Mouse (Mus musculus) hindbrain, embryonic 11.5 days (tissue): Measurements from ENCODE around the gene Rgs17. TPM values are rescaled to one million over a fixed set of nuclear protein-coding genes. Genes with fewer than 3 reads are reported as not detected.

Experiments used
- ATAC-seq: fragments of 200-750 bp; cut with Nextera tagmentation; 2 replicates; pipeline ENCODE4 v1.8.0; 2017; ENCODE audit warnings: mild to moderate bottlenecking, moderate TSS enrichment, moderate library complexity; ENCODE audit not compliant: low FRiP score
- DNase-seq: peaks from one replicate; pipeline ENCODE4 v3.0.0-alpha.2; 2015; ENCODE audit warnings: low spot score
- H3K27ac ChIP-seq: fragments of 300-500 bp; sonication (generic); 2 replicates; pipeline ENCODE4 v1.5.1; 2014; ENCODE audit warnings: mild to moderate bottlenecking, low read depth, low read length
- H3K27me3 ChIP-seq: fragments of 300-500 bp; sonication (generic); 2 replicates; pipeline ENCODE4 v1.6.1; 2014; ENCODE audit warnings: mild to moderate bottlenecking, low read length, moderate library complexity, mixed read lengths; ENCODE audit not compliant: control insufficient read depth, insufficient read depth
- H3K36me3 ChIP-seq: fragments of 300-500 bp; sonication (generic); 2 replicates; pipeline ENCODE4 v1.6.1; 2014; ENCODE audit warnings: mild to moderate bottlenecking, low read length, moderate library complexity, mixed read lengths; ENCODE audit not compliant: control insufficient read depth, insufficient read depth
- H3K4me1 ChIP-seq: fragments of 300-500 bp; sonication (generic); replicated peaks from 2 replicates; pipeline ENCODE4 v1.6.1; 2014; ENCODE audit warnings: low read length, mixed read lengths; ENCODE audit not compliant: control insufficient read depth, insufficient read depth
- H3K4me2 ChIP-seq: fragments of 300-500 bp; sonication (generic); replicated peaks from 2 replicates; pipeline ENCODE4 v1.6.1; 2014; ENCODE audit warnings: mild to moderate bottlenecking, low read depth, low read length
- H3K4me3 ChIP-seq: fragments of 300-500 bp; sonication (generic); 2 replicates; pipeline ENCODE4 v1.5.1; 2014; ENCODE audit warnings: low read depth, low read length
- H3K9ac ChIP-seq: fragments of 300-500 bp; sonication (generic); 2 replicates; pipeline ENCODE4 v1.6.1; 2014; ENCODE audit warnings: low read depth, low read length
- H3K9me3 ChIP-seq: fragments of 300-500 bp; sonication (generic); 2 replicates; pipeline ENCODE4 v1.6.1; 2016; ENCODE audit warnings: low read length; ENCODE audit not compliant: control insufficient read depth
- WGBS: fragments of 180-500 bp; shearing (Covaris S2); extraction: QIAGEN DNeasy Blood & Tissue Kit; methylation state at CpG from one replicate; pipeline ENCODE4 v1.1.7; 2014; 5-methylcytosine and 5-hydroxymethylcytosine counted together
- polyA plus RNA-seq: library from polyadenylated mRNA; unstranded; fragments of >200 nt; fragmentation: Nextera tagmentation; extraction: Ambion mirVana; gene quantifications from 2 replicates; pipeline ENCODE4 v1.2.1, GENCODE M21; 2014

The Rgs17 gene
- polyA plus RNA-seq, 1 experiment from 2014 or later = 2.9 TPM

GRCm38 (mm10) chr10:5853290-5853868 is 68.8 kb downstream of the Rgs17 start:
- no peak for DNase-seq
- Histone ChIP-seq H3K27me3 (no peaks in the 10 kb centered on the region), H3K4me3 (no peak overlapping the region), H3K36me3 (no peaks in the 10 kb centered on the region), H3K27ac (no peak overlapping the region), H3K4me1 (no peaks in the 10 kb centered on the region), H3K9ac (no peak overlapping the region), H3K4me2 (no peak overlapping the region), H3K9me3 (no peaks in the 10 kb centered on the region)
- WGBS = 93% methylated on average over 8 of the region's 8 CpGs
- ATAC-seq = no peak

- H3K36me3 ChIP-seq = no peaks in the 10 kb centered on the region
- ATAC-seq (no peak), DNase-seq (peak; percentile 28)
- H3K4me2 ChIP-seq = no peak overlapping the region
- no peak overlapping the region for H3K4me3 ChIP-seq
- H3K9me3 ChIP-seq = no peaks in the 10 kb centered on the region
- H3K27me3 ChIP-seq = no peaks in the 10 kb centered on the region
- WGBS = 34% methylated on average over 2 of the region's 2 CpGs
- H3K27ac ChIP-seq = no peak overlapping the region
- H3K4me1 ChIP-seq = no peaks in the 10 kb centered on the region
- no peak overlapping the region for H3K9ac ChIP-seq
These were observed 75.3 kb downstream of the Rgs17 start for GRCm38 (mm10) chr10:5846939-5847338.

GRCm38 (mm10) chr10:5841369-5841768 is 80.8 kb downstream of the Rgs17 start:
- no peak overlapping the region for H3K27ac ChIP-seq
- no peak overlapping the region for H3K9ac ChIP-seq
- WGBS = 88% methylated on average over 4 of the region's 4 CpGs
- no peak overlapping the region for H3K4me3 ChIP-seq
- H3K9me3 ChIP-seq = no peaks in the 10 kb centered on the region
- H3K4me2 ChIP-seq = no peak overlapping the region
- no peaks in the 10 kb centered on the region for H3K4me1 ChIP-seq
- no peaks in the 10 kb centered on the region for H3K27me3 ChIP-seq
- ATAC-seq = no peak
- DNase-seq = peak; percentile 68
- H3K36me3 ChIP-seq = no peaks in the 10 kb centered on the region

DNA sequence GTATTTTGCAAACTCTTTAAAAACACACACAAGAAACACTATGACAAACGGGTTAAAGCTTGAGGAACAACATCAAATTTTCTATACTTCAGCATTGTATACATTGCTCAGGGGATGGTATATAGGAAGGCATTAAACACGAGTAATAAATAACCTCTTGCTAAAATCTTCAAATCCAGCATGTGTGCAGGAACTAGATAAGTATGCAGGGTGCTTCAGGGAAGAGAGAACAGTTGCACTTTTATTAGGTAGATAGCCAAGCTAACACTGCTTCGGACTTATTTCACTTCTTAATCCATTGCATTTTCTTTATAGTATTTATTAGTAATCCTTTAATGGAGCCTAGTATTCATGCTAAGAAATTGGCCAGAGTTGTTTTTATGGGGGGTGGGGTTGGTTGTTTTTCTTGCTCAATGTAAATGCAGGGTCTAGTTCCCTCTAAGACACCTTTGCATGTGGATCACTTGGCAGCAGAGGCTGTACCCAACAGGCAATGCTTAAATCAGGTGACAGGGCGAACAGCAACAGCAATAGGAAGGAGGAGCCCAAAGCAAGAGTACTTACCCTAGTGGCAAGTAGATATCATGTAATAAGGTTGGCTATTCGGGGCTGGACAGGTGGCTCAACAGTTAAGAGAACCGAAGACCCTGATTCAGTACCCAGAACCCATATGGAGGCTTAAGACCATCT is 95.7 kb downstream of the Rgs17 start:
- Histone ChIP-seq H3K4me3 (no peak overlapping the region), H3K9me3 (no peaks in the 10 kb centered on the region), H3K4me2 (no peak overlapping the region), H3K36me3 (no peaks in the 10 kb centered on the region), H3K27me3 (no peaks in the 10 kb centered on the region), H3K9ac (no peak overlapping the region), H3K4me1 (no peaks in the 10 kb centered on the region), H3K27ac (no peak overlapping the region)
- no peak for ATAC-seq
- WGBS = 76% methylated on average over 6 of the region's 6 CpGs
- no peak for DNase-seq

- no peaks in the 10 kb centered on the region for H3K4me1 ChIP-seq
- no peak overlapping the region for H3K9ac ChIP-seq
- no peaks in the 10 kb centered on the region for H3K9me3 ChIP-seq
- ATAC-seq (no peak), DNase-seq (peak; percentile 64)
- H3K36me3 ChIP-seq = no peaks in the 10 kb centered on the region
- peak overlapping the region; percentile 75 for H3K4me2 ChIP-seq
- H3K27ac ChIP-seq = no peak overlapping the region; the same call in 1 of the 2 replicates
- H3K4me3 ChIP-seq = peak overlapping the region; percentile 93
- WGBS = 0% methylated on average over 3 of the region's 3 CpGs
- H3K27me3 ChIP-seq = no peaks in the 10 kb centered on the region
These were observed 97.4 kb downstream of the Rgs17 start for GRCm38 (mm10) chr10:5824779-5825178.

GRCm38 (mm10) chr10:5823740-5824491 is 98.3 kb downstream of the Rgs17 start, which contains the start of gene Mtrf1l:
Gene Mtrf1l (minus strand): TSS chr10:5823910.
- Histone ChIP-seq H3K4me3 (peak within 1 kb of the TSS; percentile 93), H3K27ac (peak within 1 kb of the TSS; percentile 84), H3K4me1 (no peaks in the 10 kb centered on the region), H3K27me3 (no peaks in the 10 kb centered on the region), H3K9ac (peak within 1 kb of the TSS; percentile 90), H3K9me3 (no peaks in the 10 kb centered on the region), H3K4me2 (peak within 1 kb of the TSS; percentile 75), H3K36me3 (no peaks in the 10 kb centered on the region; the same call in 1 of the 2 replicates)
- DNase-seq (peak; percentile 98), ATAC-seq (peak; percentile 97)
- under 1% methylated on average over 47 of the region's 47 CpGs for WGBS

DNA sequence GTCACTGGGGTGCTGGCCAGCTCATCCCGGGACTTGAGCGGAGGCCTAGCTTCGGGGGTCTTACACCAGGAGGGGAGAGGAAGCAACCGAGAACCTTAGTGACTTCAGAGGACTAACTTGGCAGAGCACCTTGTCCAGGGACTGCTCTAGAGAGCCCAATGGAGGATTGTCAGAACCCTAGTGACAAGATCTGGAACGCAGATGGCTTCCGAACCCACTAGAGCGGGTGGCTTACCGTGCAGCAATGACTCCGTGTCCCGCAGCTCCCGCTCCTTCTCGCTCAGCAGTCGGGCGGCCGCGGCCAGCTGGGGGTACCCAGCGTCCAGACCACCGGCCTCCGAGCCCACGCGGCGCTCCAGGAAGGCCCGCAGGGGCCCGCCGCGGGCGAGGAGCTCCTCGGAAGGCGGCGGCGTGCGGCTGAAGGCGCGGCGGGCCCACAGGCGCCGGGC is 98.9 kb downstream of the Rgs17 start:
- Histone ChIP-seq H3K4me1 (no peaks in the 10 kb centered on the region), H3K27ac (peak overlapping the region; percentile 84), H3K27me3 (no peaks in the 10 kb centered on the region), H3K9me3 (no peaks in the 10 kb centered on the region), H3K36me3 (no peaks in the 10 kb centered on the region; the same call in 1 of the 2 replicates), H3K4me2 (peak overlapping the region; percentile 61), H3K4me3 (peak overlapping the region; percentile 93), H3K9ac (peak overlapping the region; percentile 90)
- WGBS = under 1% methylated on average over 32 of the region's 37 CpGs
- DNase-seq (no peak), ATAC-seq (peak; percentile 3)

DNA sequence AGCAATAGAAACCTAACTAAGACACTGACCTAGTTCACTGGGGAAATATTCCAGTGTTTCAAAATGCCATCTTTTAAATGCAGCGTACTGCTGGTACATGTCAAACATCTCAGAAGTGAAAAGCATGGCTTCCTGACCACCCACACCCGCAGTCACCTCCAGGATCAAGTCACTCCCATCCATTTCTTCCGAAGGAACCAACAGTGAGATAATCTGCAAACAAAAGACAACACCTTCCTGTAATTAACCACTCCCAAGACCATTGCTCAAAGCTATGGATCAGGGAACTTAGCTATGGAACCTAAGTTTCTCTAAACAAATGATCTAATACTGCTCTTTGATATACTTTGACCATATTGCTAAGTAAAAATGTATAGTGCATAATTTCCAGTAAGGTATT is 103.4 kb downstream of the Rgs17 start:
- H3K4me3 ChIP-seq = no peak overlapping the region
- H3K4me1 ChIP-seq = no peaks in the 10 kb centered on the region
- no peaks in the 10 kb centered on the region for H3K27me3 ChIP-seq
- H3K9me3 ChIP-seq = no peaks in the 10 kb centered on the region
- H3K36me3 ChIP-seq = peaks cover 12% of the 10 kb centered on the region
- H3K27ac ChIP-seq = no peak overlapping the region
- ATAC-seq (no peak), DNase-seq (no peak)
- H3K4me2 ChIP-seq = no peak overlapping the region
- no peak overlapping the region for H3K9ac ChIP-seq
- 96% methylated on average over 3 of the region's 3 CpGs for WGBS
